Mouse (Mus musculus) hindbrain, embryonic 15.5 days (tissue): ENCODE data around the gene Adh1. TPM values are rescaled to one million over a fixed set of nuclear protein-coding genes. Genes with fewer than 3 reads are reported as not detected.

Experiments used
- ATAC-seq: fragments of 200-750 bp; cut with Nextera tagmentation; 2 replicates; pipeline ENCODE4 v1.8.0; 2017; ENCODE audit warnings: low read depth, moderate number of reproducible peaks, moderate TSS enrichment; ENCODE audit not compliant: low FRiP score
- H3K27ac ChIP-seq: fragments of 300-500 bp; sonication (generic); replicated peaks from 2 replicates; pipeline ENCODE4 v1.5.1; 2015; ENCODE audit warnings: mild to moderate bottlenecking, inconsistent platforms
- H3K27me3 ChIP-seq: fragments of 300-500 bp; sonication (generic); 2 replicates; pipeline ENCODE4 v1.6.1; 2015; ENCODE audit warnings: control low read depth, inconsistent platforms
- H3K36me3 ChIP-seq: fragments of 300-500 bp; sonication (generic); 2 replicates; pipeline ENCODE4 v1.6.1; 2015; ENCODE audit warnings: control low read depth, inconsistent platforms
- H3K4me1 ChIP-seq: fragments of 300-500 bp; sonication (generic); replicated peaks from 2 replicates; pipeline ENCODE4 v1.6.1; 2015; ENCODE audit warnings: control low read depth, inconsistent platforms
- H3K4me2 ChIP-seq: fragments of 300-500 bp; sonication (generic); 2 replicates; pipeline ENCODE4 v1.6.1; 2015; ENCODE audit warnings: moderate library complexity, mild to moderate bottlenecking, inconsistent platforms
- H3K4me3 ChIP-seq: fragments of 300-500 bp; sonication (generic); 2 replicates; pipeline ENCODE4 v1.5.1; 2015; ENCODE audit warnings: mild to moderate bottlenecking, inconsistent platforms
- H3K9ac ChIP-seq: fragments of 300-500 bp; sonication (generic); 2 replicates; pipeline ENCODE4 v1.6.1; 2015; ENCODE audit warnings: inconsistent platforms
- H3K9me3 ChIP-seq: fragments of 300-500 bp; sonication (generic); 2 replicates; pipeline ENCODE4 v1.6.1; 2016; ENCODE audit warnings: control low read depth, inconsistent platforms
- WGBS: fragments of 180-500 bp; shearing (Covaris S2); methylation state at CpG from one replicate; pipeline ENCODE4 v1.1.7; 2015; 5-methylcytosine and 5-hydroxymethylcytosine counted together
- polyA plus RNA-seq: library from polyadenylated mRNA; unstranded; fragments of >200 nt; fragmentation: Nextera tagmentation; extraction: Ambion mirVana; gene quantifications from 2 replicates; pipeline ENCODE4 v1.2.1, GENCODE M21; 2015

The Adh1 gene
- polyA plus RNA-seq, 1 experiment from 2014 or later, result 1.3 TPM

- H3K9ac ChIP-seq, result no peak overlapping the region
- H3K4me2 ChIP-seq, result no peak overlapping the region
- no peaks in the 10 kb centered on the region for H3K4me1 ChIP-seq
- WGBS, result 90% methylated on average over 7 of the region's 7 CpGs
- no peaks in the 10 kb centered on the region for H3K36me3 ChIP-seq
- H3K27ac ChIP-seq, result no peak overlapping the region
- no peaks in the 10 kb centered on the region for H3K27me3 ChIP-seq
- H3K4me3 ChIP-seq, result no peak overlapping the region
- peaks cover 8% of the 10 kb centered on the region for H3K9me3 ChIP-seq
- no peak for ATAC-seq
Observed at GRCm38 (mm10) chr3:138293298-138293895, 32.6 kb downstream of the Adh1 start.

- Histone ChIP-seq H3K4me2 (no peak overlapping the region), H3K9me3 (peaks cover 9% of the 10 kb centered on the region), H3K4me1 (no peaks in the 10 kb centered on the region), H3K4me3 (no peak overlapping the region), H3K9ac (no peak overlapping the region), H3K27me3 (no peaks in the 10 kb centered on the region), H3K36me3 (no peaks in the 10 kb centered on the region), H3K27ac (no peak overlapping the region)
- no peak for ATAC-seq
- 91% methylated on average over 9 of the region's 9 CpGs for WGBS
Observed at GRCm38 (mm10) chr3:138300130-138300529, 39.3 kb downstream of the Adh1 start.

- H3K36me3 ChIP-seq, result no peaks in the 10 kb centered on the region
- peaks cover 7% of the 10 kb centered on the region; the same call in 1 of the 2 replicates for H3K4me1 ChIP-seq
- ATAC-seq, result no peak
- WGBS, result 42% methylated on average over 4 of the region's 4 CpGs
- peaks cover 8% of the 10 kb centered on the region for H3K9me3 ChIP-seq
- no peak overlapping the region for H3K4me3 ChIP-seq
- no peak overlapping the region for H3K9ac ChIP-seq
- H3K27me3 ChIP-seq, result no peaks in the 10 kb centered on the region
- no peak overlapping the region for H3K27ac ChIP-seq
- H3K4me2 ChIP-seq, result no peak overlapping the region
Observed at GRCm38 (mm10) chr3:138302676-138303075, 41.9 kb downstream of the Adh1 start.

GRCm38 (mm10) chr3:138303771-138304488 is 43.1 kb downstream of the Adh1 start:
- Histone ChIP-seq H3K4me2 (no peak overlapping the region), H3K27me3 (no peaks in the 10 kb centered on the region), H3K9ac (no peak overlapping the region), H3K27ac (no peak overlapping the region), H3K4me1 (peaks cover 7% of the 10 kb centered on the region; the same call in 1 of the 2 replicates), H3K9me3 (no peaks in the 10 kb centered on the region), H3K36me3 (no peaks in the 10 kb centered on the region), H3K4me3 (no peak overlapping the region)
- ATAC-seq, result no peak
- 90% methylated on average over 6 of the region's 6 CpGs for WGBS

- ATAC-seq, result no peak
- H3K27ac ChIP-seq, result no peak overlapping the region
- no peaks in the 10 kb centered on the region for H3K36me3 ChIP-seq
- H3K4me3 ChIP-seq, result no peak overlapping the region
- 52% methylated on average over 4 of the region's 4 CpGs for WGBS
- H3K4me2 ChIP-seq, result no peak overlapping the region
- H3K9me3 ChIP-seq, result no peaks in the 10 kb centered on the region
- H3K27me3 ChIP-seq, result no peaks in the 10 kb centered on the region
- H3K9ac ChIP-seq, result no peak overlapping the region
- H3K4me1 ChIP-seq, result peaks cover 7% of the 10 kb centered on the region; the same call in 1 of the 2 replicates
Observed at GRCm38 (mm10) chr3:138304489-138304871, 43.7 kb downstream of the Adh1 start.

- no peak overlapping the region for H3K27ac ChIP-seq
Observed at GRCm38 (mm10) chr3:138305486-138306289, 44.9 kb downstream of the Adh1 start.

GRCm38 (mm10) chr3:138306290-138306683 is 45.5 kb downstream of the Adh1 start:
- no peaks in the 10 kb centered on the region for H3K27me3 ChIP-seq
- H3K4me2 ChIP-seq, result 0 out of 2 replicates have a peak overlapping the region, but pooled peaks have one; percentile 11
- WGBS, result 33% methylated on average over 8 of the region's 8 CpGs
- H3K9me3 ChIP-seq, result no peaks in the 10 kb centered on the region
- ATAC-seq, result peak; percentile 48; the same call in 1 of the 2 replicates
- no peak overlapping the region for H3K9ac ChIP-seq
- peaks cover 7% of the 10 kb centered on the region; the same call in 1 of the 2 replicates for H3K4me1 ChIP-seq
- H3K27ac ChIP-seq, result no peak overlapping the region
- H3K4me3 ChIP-seq, result no peak overlapping the region
- H3K36me3 ChIP-seq, result no peaks in the 10 kb centered on the region

More at GRCm38 (mm10) chr3:138305486-138306289, 44.9 kb downstream of the Adh1 start:
- no peak overlapping the region for H3K4me3 ChIP-seq
- H3K4me1 ChIP-seq, result peaks cover 7% of the 10 kb centered on the region; the same call in 1 of the 2 replicates
- no peak for ATAC-seq
- no peak overlapping the region for H3K9ac ChIP-seq
- 72% methylated on average over 10 of the region's 10 CpGs for WGBS
- no peak overlapping the region for H3K4me2 ChIP-seq
- H3K27me3 ChIP-seq, result no peaks in the 10 kb centered on the region
- no peaks in the 10 kb centered on the region for H3K36me3 ChIP-seq
- H3K9me3 ChIP-seq, result no peaks in the 10 kb centered on the region

GRCm38 (mm10) chr3:138309910-138310309 is 49.1 kb downstream of the Adh1 start:
- H3K4me3 ChIP-seq, result no peak overlapping the region
- WGBS, result 95% methylated on average over 8 of the region's 8 CpGs
- ATAC-seq, result no peak
- no peaks in the 10 kb centered on the region for H3K27me3 ChIP-seq
- no peak overlapping the region for H3K27ac ChIP-seq
- no peaks in the 10 kb centered on the region for H3K36me3 ChIP-seq
- H3K9ac ChIP-seq, result no peak overlapping the region
- no peaks in the 10 kb centered on the region for H3K9me3 ChIP-seq
- peaks cover 7% of the 10 kb centered on the region; the same call in 1 of the 2 replicates for H3K4me1 ChIP-seq
- no peak overlapping the region for H3K4me2 ChIP-seq

GRCm38 (mm10) chr3:138311015-138311414 is 50.2 kb downstream of the Adh1 start:
- Histone ChIP-seq H3K4me3 (no peak overlapping the region), H3K36me3 (no peaks in the 10 kb centered on the region), H3K9ac (no peak overlapping the region), H3K4me2 (no peak overlapping the region), H3K9me3 (no peaks in the 10 kb centered on the region), H3K4me1 (peaks cover 7% of the 10 kb centered on the region; the same call in 1 of the 2 replicates), H3K27me3 (no peaks in the 10 kb centered on the region), H3K27ac (no peak overlapping the region)
- ATAC-seq, result no peak
- WGBS, result 82% methylated on average over 6 of the region's 6 CpGs

- Histone ChIP-seq H3K9ac (no peak within 1 kb of the TSS), H3K27ac (no peak within 1 kb of the TSS), H3K36me3 (no peaks in the 10 kb centered on the region), H3K9me3 (no peaks in the 10 kb centered on the region), H3K27me3 (no peaks in the 10 kb centered on the region), H3K4me2 (no peak within 1 kb of the TSS), H3K4me1 (no peaks in the 10 kb centered on the region), H3K4me3 (no peak within 1 kb of the TSS)
- ATAC-seq, result no peak
- WGBS, result 89% methylated on average over 5 of the region's 5 CpGs
Observed at GRCm38 (mm10) chr3:138312965-138313364, 52.2 kb downstream of the Adh1 start, which contains the start of gene Adh6a. Adh6a (plus strand) TSS chr3:138313286.

GRCm38 (mm10) chr3:138316908-138317472 is 56.2 kb downstream of the Adh1 start:
- no peak for ATAC-seq
- no peak overlapping the region for H3K4me3 ChIP-seq
- H3K27ac ChIP-seq, result no peak overlapping the region
- no peaks in the 10 kb centered on the region for H3K4me1 ChIP-seq
- no peak overlapping the region for H3K4me2 ChIP-seq
- H3K9me3 ChIP-seq, result no peaks in the 10 kb centered on the region
- no peak overlapping the region for H3K9ac ChIP-seq
- no peaks in the 10 kb centered on the region for H3K27me3 ChIP-seq
- H3K36me3 ChIP-seq, result no peaks in the 10 kb centered on the region
- 83% methylated on average over 2 of the region's 2 CpGs for WGBS
